Mouse (Mus musculus): ENCODE data around the gene Mecom.

The Mecom gene

GRCm38 (mm10) chr3:30330021-30330420, 217.8 kb downstream of the Mecom start:
- no peak for DNase-seq

GRCm38 (mm10) chr3:30314955-30315354, 232.9 kb downstream of the Mecom start:
- no peak for DNase-seq

GRCm38 (mm10) chr3:30308081-30308480, 239.7 kb downstream of the Mecom start:
- no peak for DNase-seq

- DNase-seq, result no peak
Observed at GRCm38 (mm10) chr3:30307601-30308000, 240.2 kb downstream of the Mecom start.

- DNase-seq, result no peak
Observed at GRCm38 (mm10) chr3:30306080-30306479, 241.7 kb downstream of the Mecom start.

GRCm38 (mm10) chr3:30299460-30299859, 248.3 kb downstream of the Mecom start:
- no peak for DNase-seq

GRCm38 (mm10) chr3:30294433-30294832, 253.4 kb downstream of the Mecom start:
- no peak for DNase-seq

- DNase-seq, result no peak
Observed at GRCm38 (mm10) chr3:30286529-30286928, 261.3 kb downstream of the Mecom start.

GRCm38 (mm10) chr3:30284094-30284493, 263.7 kb downstream of the Mecom start:
- no peak for DNase-seq

GRCm38 (mm10) chr3:30283562-30283961, 264.2 kb downstream of the Mecom start:
- DNase-seq, result no peak

GRCm38 (mm10) chr3:30277569-30277968, 270.2 kb downstream of the Mecom start:
- DNase-seq, result no peak

- DNase-seq, result no peak
Observed at GRCm38 (mm10) chr3:30276099-30276498, 271.7 kb downstream of the Mecom start.

- no peak for DNase-seq
Observed at GRCm38 (mm10) chr3:30269253-30269652, 278.6 kb downstream of the Mecom start.

- no peak for DNase-seq
Observed at GRCm38 (mm10) chr3:30260945-30261344, 286.9 kb downstream of the Mecom start.

- no peak for DNase-seq
Observed at GRCm38 (mm10) chr3:30258421-30258820, 289.4 kb downstream of the Mecom start.

GRCm38 (mm10) chr3:30257776-30258175, 290.0 kb downstream of the Mecom start:
- no peak for DNase-seq

GRCm38 (mm10) chr3:30256896-30257295, 290.9 kb downstream of the Mecom start:
- DNase-seq, result no peak

- DNase-seq, result no peak
Observed at GRCm38 (mm10) chr3:30255828-30256227, 292.0 kb downstream of the Mecom start.

GRCm38 (mm10) chr3:30254451-30254850, 293.4 kb downstream of the Mecom start:
- no peak for DNase-seq

- no peak for DNase-seq
Observed at GRCm38 (mm10) chr3:30253714-30254113, 294.1 kb downstream of the Mecom start.

- no peak for DNase-seq
Observed at GRCm38 (mm10) chr3:30248656-30249384, 299.0 kb downstream of the Mecom start.

- DNase-seq, result no peak
Observed at GRCm38 (mm10) chr3:30247256-30247655, 300.6 kb downstream of the Mecom start.

GRCm38 (mm10) chr3:30246431-30247041, 301.3 kb downstream of the Mecom start:
- DNase-seq, result no peak

- no peak for DNase-seq
Observed at GRCm38 (mm10) chr3:30245950-30246349, 301.9 kb downstream of the Mecom start.

- DNase-seq, result no peak
Observed at GRCm38 (mm10) chr3:30244401-30244871, 303.4 kb downstream of the Mecom start.
